Mouse (Mus musculus) left cerebral cortex, adult 2 months (tissue): ENCODE results near the gene Slc2a4. TPM values are rescaled to one million over a fixed set of nuclear protein-coding genes. Genes with fewer than 3 reads are reported as not detected.
"Not testable (repeated sequence)": the region's sequence is repeated elsewhere in the genome, so short reads cannot be mapped to it uniquely, and the experiment has no call there.

ENCODE experiments used
- DNase-seq, 2 experiments: peaks; one replicate each; pipeline ENCODE4 v3.0.0; 2021 to 2022; ENCODE audit warnings: low spot score in 2 of 2, mixed read lengths in 1 of 2; ENCODE audit errors: extremely low spot score in 1 of 2
- H3K27ac ChIP-seq: fragments of 200-600 bp; 2 replicates; pipeline ENCODE4 v1.8.1; 2022
- H3K4me3 ChIP-seq: fragments of 200-600 bp; 2 replicates; pipeline ENCODE4 v1.8.1; 2022
- CTCF ChIP-seq: fragments of 200-600 bp; IDR thresholded peaks from 2 replicates; pipeline ENCODE4 v1.8.1; 2022; ENCODE audit warnings: antibody characterized with exemption, mild to moderate bottlenecking, moderate library complexity
- intact Hi-C: fragments of 180-260 bp; cut with DNase I; formaldehyde crosslinking; loops from one replicate; pipeline ENCODE4 v1.15.1; 2025
- total RNA-seq, 2 experiments: library from RNA; stranded (reverse); gene quantifications; 2 replicates each; pipeline ENCODE4 v1.2.3; 2021

Slc2a4 gene
- total RNA-seq, 2 experiments from 2014 or later = 2.3 to 4.1 TPM

- TF ChIP-seq CTCF = no peak
- Histone ChIP-seq H3K4me3 (peak overlapping the region; percentile 47), H3K27ac (no peak overlapping the region)
- DNase-seq = no peak
- intact Hi-C loops = no loop called here
These were observed 11.8 kb downstream of the Slc2a4 start for GRCm38 (mm10) chr11:69936156-69936555.

DNA sequence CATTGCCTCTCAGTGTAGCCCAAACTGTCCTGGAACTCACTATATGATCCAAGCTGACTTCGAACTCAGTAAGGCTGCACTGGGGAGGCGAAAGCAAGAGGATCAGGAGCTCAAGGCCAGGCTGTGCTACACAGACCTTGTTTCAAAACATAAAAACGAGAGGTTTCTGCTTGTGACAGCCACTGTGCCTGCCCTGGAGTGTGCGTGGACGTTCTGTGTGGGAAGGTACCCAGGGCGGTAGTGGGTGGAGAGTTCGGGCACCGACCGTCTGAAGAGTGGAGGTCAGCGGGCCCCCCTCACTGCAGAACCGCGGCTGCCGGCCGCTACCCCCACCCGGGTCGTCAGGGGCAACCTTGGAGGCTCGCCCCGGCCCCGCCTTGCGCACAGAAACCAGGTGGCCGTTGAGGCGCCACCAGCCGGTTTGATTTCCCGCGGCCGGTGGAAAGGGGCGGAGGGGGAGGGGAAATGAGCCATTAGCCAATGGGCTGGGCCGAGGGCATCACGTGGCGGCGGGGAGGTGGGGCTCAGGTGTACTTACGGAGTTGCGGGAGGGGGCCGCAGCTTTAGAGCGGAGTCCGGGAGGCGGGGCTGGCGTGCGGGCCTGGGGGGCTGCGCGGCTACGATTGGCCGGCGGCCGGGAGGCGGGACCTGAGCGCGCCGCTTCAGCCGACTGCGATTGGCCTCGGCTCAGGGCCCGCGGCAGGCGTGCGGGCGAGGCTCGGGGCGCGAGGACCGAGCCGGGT, 12.7 kb downstream of the Slc2a4 start, which contains the start of gene Ybx2:
Gene Ybx2, plus strand, starts transcription at position 660 of the 743 bp plus-strand sequence.
- peak within 1 kb of the TSS; percentile 47 for H3K4me3 ChIP-seq
- intact Hi-C loops = loop anchor here (2.0 kb wide), 2 partner anchors 45 to 277 kb away; partner anchors contain the start of genes Ctdnep1 and Slc16a11
- DNase-seq = peak; percentile 85 to 88
- no peak within 1 kb of the TSS for H3K27ac ChIP-seq
- no peak for TF ChIP-seq CTCF

GRCm38 (mm10) chr11:69934681-69935080, 13.3 kb downstream of the Slc2a4 start:
- TF ChIP-seq CTCF = no peak
- no peak for DNase-seq
- Histone ChIP-seq H3K27ac (no peak overlapping the region), H3K4me3 (no peak overlapping the region)
- intact Hi-C loops = loop anchor here (1.0 to 5.0 kb wide), 4 partner anchors 15 to 278 kb away; partner anchors contain the start of genes Ctdnep1 and Slc16a11

DNA sequence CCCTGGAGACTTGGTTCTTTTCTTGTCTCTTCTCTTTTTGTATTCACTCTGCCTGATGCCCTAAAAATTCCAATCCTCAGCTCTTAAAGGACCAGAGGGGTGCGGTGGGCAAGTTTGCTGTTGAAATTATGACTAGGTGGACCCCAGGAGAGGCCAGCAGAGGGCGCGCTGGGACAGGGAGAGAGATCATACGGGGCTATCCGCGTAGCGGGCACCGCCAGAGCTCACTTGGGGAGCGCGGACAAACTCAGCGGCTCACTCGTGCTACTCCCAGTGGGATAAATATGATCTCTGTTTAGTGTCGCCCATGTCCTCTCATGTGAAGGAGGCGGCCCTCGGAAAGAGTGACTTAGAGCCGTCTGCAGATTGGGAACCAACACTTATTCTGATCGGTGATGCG, 13.8 kb downstream of the Slc2a4 start:
- no peak overlapping the region for H3K4me3 ChIP-seq
- TF ChIP-seq CTCF = peak; percentile 91
- peak; percentile 80 to 93 for DNase-seq
- intact Hi-C loops = loop anchor here (1.0 to 5.0 kb wide), 4 partner anchors 15 to 279 kb away; partner anchors contain the start of genes Ctdnep1 and Slc16a11
- no peak overlapping the region for H3K27ac ChIP-seq

- no peak overlapping the region for H3K27ac ChIP-seq
- intact Hi-C loops = loop anchor here (5.0 kb wide), 1 partner anchor 124 kb away; no protein-coding TSS in a partner anchor
- H3K4me3 ChIP-seq = no peak overlapping the region
- no peak for DNase-seq
- no peak for TF ChIP-seq CTCF
These were observed 14.9 kb downstream of the Slc2a4 start for GRCm38 (mm10) chr11:69933066-69933465.

- DNase-seq = no peak
- intact Hi-C loops = loop anchor here (5.0 kb wide), 1 partner anchor 125 kb away; no protein-coding TSS in a partner anchor
- TF ChIP-seq CTCF = peak; percentile 42
- Histone ChIP-seq H3K4me3 (no peak overlapping the region), H3K27ac (no peak overlapping the region)
These were observed 15.7 kb downstream of the Slc2a4 start for GRCm38 (mm10) chr11:69932254-69932653.

- TF ChIP-seq CTCF = no peak
- no peak overlapping the region for H3K4me3 ChIP-seq
- intact Hi-C loops = loop anchor here (5.0 kb wide), 1 partner anchor 126 kb away; no protein-coding TSS in a partner anchor
- H3K27ac ChIP-seq = no peak overlapping the region
- no peak for DNase-seq
These were observed 16.2 kb downstream of the Slc2a4 start for GRCm38 (mm10) chr11:69931769-69932168.

DNA sequence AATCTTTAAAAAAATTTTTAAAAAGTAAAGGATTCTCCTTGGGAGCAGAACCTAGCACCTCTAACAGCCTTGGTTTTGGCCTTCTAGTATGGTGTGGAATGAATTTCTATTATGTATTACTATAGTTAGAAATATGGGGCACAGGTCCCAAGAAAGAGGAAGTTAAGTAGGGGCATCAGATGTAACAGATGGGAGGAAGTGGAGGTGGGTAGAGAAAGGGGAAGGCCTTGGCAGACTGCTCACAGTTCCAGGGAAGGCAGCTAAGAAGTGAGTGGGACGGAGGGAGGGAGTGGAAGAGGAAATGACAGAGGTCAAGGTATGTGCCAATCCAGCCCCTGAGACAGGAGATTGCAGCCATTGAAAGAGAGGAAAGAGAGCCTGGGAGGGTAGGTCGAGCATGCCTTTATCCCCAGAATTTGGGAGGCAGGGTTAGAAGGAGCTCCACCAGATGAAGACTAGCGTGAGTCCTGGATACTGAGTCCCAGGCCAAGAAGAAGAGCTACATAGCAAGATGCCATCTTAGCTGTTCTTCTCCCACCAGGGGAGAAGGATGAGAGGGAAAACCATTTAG, 16.9 kb downstream of the Slc2a4 start:
- no peak for TF ChIP-seq CTCF
- H3K27ac ChIP-seq = no peak overlapping the region
- H3K4me3 ChIP-seq = no peak overlapping the region
- DNase-seq = no peak
- intact Hi-C loops = loop anchor here (5.0 kb wide), 1 partner anchor 126 kb away; no protein-coding TSS in a partner anchor

DNA sequence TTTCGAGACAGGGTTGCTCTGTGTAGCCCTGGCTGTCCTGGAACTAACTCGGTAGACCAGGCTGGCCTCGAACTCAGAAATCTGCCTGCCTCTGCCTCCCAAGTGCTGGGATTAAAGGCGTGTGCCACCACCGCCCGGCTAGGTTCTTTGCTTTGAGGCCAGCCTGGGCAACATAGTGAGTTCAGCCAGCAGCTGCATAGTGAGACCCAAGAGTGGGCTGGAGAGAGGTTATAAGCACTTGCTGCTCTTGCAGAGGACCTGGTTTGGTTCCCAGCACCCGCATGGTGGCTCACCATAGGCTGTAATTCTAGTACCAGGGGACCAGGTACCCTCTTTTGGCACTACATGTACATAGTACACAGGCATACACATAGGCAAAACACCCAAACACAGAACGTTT, 17.8 kb downstream of the Slc2a4 start:
- intact Hi-C loops = loop anchor here (5.0 kb wide), 1 partner anchor 127 kb away; no protein-coding TSS in a partner anchor
- not testable (repeated sequence) for DNase-seq, H3K4me3 ChIP-seq, H3K27ac ChIP-seq

GRCm38 (mm10) chr11:69929712-69930111, 18.3 kb downstream of the Slc2a4 start:
- intact Hi-C loops = loop anchor here (5.0 kb wide), 1 partner anchor 128 kb away; no protein-coding TSS in a partner anchor
- no peak for DNase-seq
- TF ChIP-seq CTCF = no peak
- no peak overlapping the region for H3K27ac ChIP-seq
- no peak overlapping the region for H3K4me3 ChIP-seq

DNA sequence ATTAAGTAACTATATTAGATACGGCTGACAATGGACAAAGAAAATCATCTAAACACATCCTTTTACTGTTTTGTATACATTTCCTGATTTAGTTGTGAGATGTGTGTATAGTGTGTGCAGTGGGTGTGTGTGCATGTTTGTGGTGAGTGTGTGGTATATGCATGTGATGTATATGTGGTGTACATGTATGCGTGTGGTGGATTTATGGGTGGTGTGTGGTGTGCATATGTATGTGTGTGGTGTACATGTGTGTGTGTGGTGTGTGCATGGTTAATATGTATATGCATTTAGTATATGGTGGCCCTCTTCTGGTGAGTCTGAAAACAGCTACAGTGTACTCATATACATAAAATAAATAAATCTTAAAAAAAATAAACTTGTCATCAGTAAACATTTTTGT, 20.5 kb downstream of the Slc2a4 start:
- Histone ChIP-seq H3K4me3 (no peak overlapping the region), H3K27ac (no peak overlapping the region)
- TF ChIP-seq CTCF = no peak; the same call in 1 of the 2 replicates
- intact Hi-C loops = no loop called here
- no peak for DNase-seq

- intact Hi-C loops = no loop called here
- DNase-seq = no peak
- Histone ChIP-seq H3K27ac (peak overlapping the region; percentile 77), H3K4me3 (no peak overlapping the region)
- TF ChIP-seq CTCF = no peak
These were observed 25.2 kb downstream of the Slc2a4 start for GRCm38 (mm10) chr11:69922796-69923195.
